Mouse (Mus musculus) limb, embryonic 11.5 days (tissue): ENCODE data around the gene Cstf2t. TPM values are rescaled to one million over a fixed set of nuclear protein-coding genes. Genes with fewer than 3 reads are reported as not detected.

Experiments
- ATAC-seq: fragments of 200-750 bp; cut with Nextera tagmentation; 2 replicates; pipeline ENCODE4 v1.8.0; 2017; ENCODE audit warnings: low read depth; ENCODE audit not compliant: insufficient number of reproducible peaks, low FRiP score, low TSS enrichment
- DNase-seq: peaks from one replicate; pipeline ENCODE4 v3.0.0-alpha.2; 2015; ENCODE audit warnings: low spot score
- H3K27ac ChIP-seq: fragments of 300-500 bp; sonication (generic); replicated peaks from 2 replicates; pipeline ENCODE4 v1.5.1; 2014; ENCODE audit warnings: low read depth, mild to moderate bottlenecking, low read length
- H3K27me3 ChIP-seq: fragments of 300-500 bp; sonication (generic); 2 replicates; pipeline ENCODE4 v1.6.1; 2014; ENCODE audit warnings: mild to moderate bottlenecking, low read length, mixed read lengths; ENCODE audit not compliant: control insufficient read depth, insufficient read depth
- H3K36me3 ChIP-seq: fragments of 300-500 bp; sonication (generic); 2 replicates; pipeline ENCODE4 v1.6.1; 2014; ENCODE audit warnings: mild to moderate bottlenecking, low read length, moderate library complexity, mixed read lengths; ENCODE audit not compliant: control insufficient read depth, insufficient read depth
- H3K4me1 ChIP-seq: fragments of 300-500 bp; sonication (generic); 2 replicates; pipeline ENCODE4 v1.6.1; 2014; ENCODE audit warnings: low read length, mixed read lengths; ENCODE audit not compliant: control insufficient read depth, insufficient read depth
- H3K4me2 ChIP-seq: fragments of 300-500 bp; sonication (generic); 2 replicates; pipeline ENCODE4 v1.6.1; 2014; ENCODE audit warnings: low read depth, mild to moderate bottlenecking, moderate library complexity; ENCODE audit not compliant: severe bottlenecking
- H3K4me3 ChIP-seq: fragments of 300-500 bp; sonication (generic); 2 replicates; pipeline ENCODE4 v1.5.1; 2014; ENCODE audit warnings: low read depth, low read length
- H3K9ac ChIP-seq: fragments of 300-500 bp; sonication (generic); 2 replicates; pipeline ENCODE4 v1.6.1; 2014; ENCODE audit warnings: mild to moderate bottlenecking, low read length
- H3K9me3 ChIP-seq: fragments of 300-500 bp; sonication (generic); 2 replicates; pipeline ENCODE4 v1.6.1; 2016; ENCODE audit warnings: low read length; ENCODE audit not compliant: control insufficient read depth
- WGBS: fragments of 180-500 bp; shearing (Covaris S2); extraction: QIAGEN DNeasy Blood & Tissue Kit; methylation state at CpG from one replicate; pipeline ENCODE4 v1.1.7; 2014; 5-methylcytosine and 5-hydroxymethylcytosine counted together
- polyA plus RNA-seq: library from polyadenylated mRNA; unstranded; fragments of >200 nt; fragmentation: Nextera tagmentation; extraction: Ambion mirVana; gene quantifications from 2 replicates; pipeline ENCODE4 v1.2.1, GENCODE M21; 2014

The Cstf2t gene
- polyA plus RNA-seq, 1 experiment from 2014 or later: 45.3 TPM

GRCm38 (mm10) chr19:31076106-31076505 is 6.5 kb upstream of the Cstf2t start:
- Histone ChIP-seq H3K4me1 (no peaks in the 10 kb centered on the region; the same call in 1 of the 2 replicates), H3K27me3 (no peaks in the 10 kb centered on the region), H3K27ac (no peak overlapping the region), H3K4me2 (no peak overlapping the region), H3K9ac (no peak overlapping the region), H3K9me3 (no peaks in the 10 kb centered on the region), H3K36me3 (no peaks in the 10 kb centered on the region), H3K4me3 (no peak overlapping the region)
- ATAC-seq (no peak), DNase-seq (no peak)
- 87% methylated on average over 4 of the region's 4 CpGs for WGBS

GRCm38 (mm10) chr19:31078241-31078640 is 4.4 kb upstream of the Cstf2t start:
- no peaks in the 10 kb centered on the region for H3K36me3 ChIP-seq
- no peaks in the 10 kb centered on the region for H3K9me3 ChIP-seq
- H3K27ac ChIP-seq: no peak overlapping the region
- no peak overlapping the region for H3K4me3 ChIP-seq
- WGBS: 81% methylated on average over 3 of the region's 3 CpGs
- H3K4me1 ChIP-seq: no peaks in the 10 kb centered on the region; the same call in 1 of the 2 replicates
- H3K9ac ChIP-seq: no peak overlapping the region
- DNase-seq (no peak), ATAC-seq (no peak)
- H3K27me3 ChIP-seq: no peaks in the 10 kb centered on the region
- H3K4me2 ChIP-seq: no peak overlapping the region

GRCm38 (mm10) chr19:31082226-31082625 is 411 bp upstream of the Cstf2t start:
- no peaks in the 10 kb centered on the region for H3K9me3 ChIP-seq
- 0 out of 2 replicates have a peak overlapping the region, but pooled peaks have one; percentile 22 for H3K9ac ChIP-seq
- H3K4me3 ChIP-seq: peak overlapping the region; percentile 61
- H3K4me1 ChIP-seq: no peaks in the 10 kb centered on the region
- DNase-seq: no peak
- H3K27ac ChIP-seq: no peak overlapping the region
- WGBS: 22% methylated on average over 7 of the region's 7 CpGs
- no peaks in the 10 kb centered on the region for H3K27me3 ChIP-seq
- ATAC-seq: peak; percentile 20; the same call in 1 of the 2 replicates
- peaks cover 17% of the 10 kb centered on the region for H3K36me3 ChIP-seq
- H3K4me2 ChIP-seq: peak overlapping the region; percentile 37

GRCm38 (mm10) chr19:31083761-31084160 is 1.1 kb downstream of the Cstf2t start:
- no peak for ATAC-seq
- Histone ChIP-seq H3K9me3 (no peaks in the 10 kb centered on the region), H3K27me3 (no peaks in the 10 kb centered on the region), H3K36me3 (peaks cover 17% of the 10 kb centered on the region), H3K4me2 (peak overlapping the region; percentile 66; the same call in 1 of the 2 replicates), H3K4me1 (no peaks in the 10 kb centered on the region), H3K4me3 (peak overlapping the region; percentile 61), H3K27ac (no peak overlapping the region), H3K9ac (no peak overlapping the region)
- 96% methylated on average over 8 of the region's 8 CpGs for WGBS
- DNase-seq: no peak

GRCm38 (mm10) chr19:31097857-31098256 is 15.2 kb downstream of the Cstf2t start:
- Histone ChIP-seq H3K4me3 (no peak overlapping the region), H3K27ac (no peak overlapping the region), H3K4me1 (no peaks in the 10 kb centered on the region), H3K27me3 (no peaks in the 10 kb centered on the region), H3K9ac (no peak overlapping the region), H3K36me3 (no peaks in the 10 kb centered on the region), H3K4me2 (no peak overlapping the region), H3K9me3 (no peaks in the 10 kb centered on the region)
- no peak for DNase-seq
- 70% methylated on average over 3 of the region's 3 CpGs for WGBS
- no peak for ATAC-seq

- H3K4me2 ChIP-seq: no peak overlapping the region
- no peak overlapping the region for H3K4me3 ChIP-seq
- DNase-seq (no peak), ATAC-seq (no peak)
- WGBS: 88% methylated on average over 3 of the region's 3 CpGs
- H3K9ac ChIP-seq: no peak overlapping the region
- no peaks in the 10 kb centered on the region for H3K36me3 ChIP-seq
- H3K27me3 ChIP-seq: no peaks in the 10 kb centered on the region
- H3K27ac ChIP-seq: no peak overlapping the region
- no peaks in the 10 kb centered on the region for H3K4me1 ChIP-seq
- H3K9me3 ChIP-seq: no peaks in the 10 kb centered on the region
Observed at GRCm38 (mm10) chr19:31099369-31099768, 16.7 kb downstream of the Cstf2t start.

GRCm38 (mm10) chr19:31104764-31105163 is 22.1 kb downstream of the Cstf2t start:
- Histone ChIP-seq H3K9me3 (no peaks in the 10 kb centered on the region), H3K27me3 (no peaks in the 10 kb centered on the region), H3K9ac (no peak overlapping the region), H3K36me3 (no peaks in the 10 kb centered on the region), H3K4me3 (no peak overlapping the region), H3K4me1 (0 out of 2 replicates have a peak, but pooled peaks cover 4% of the 10 kb centered on the region), H3K27ac (no peak overlapping the region), H3K4me2 (no peak overlapping the region)
- no peak for ATAC-seq
- WGBS: 86% methylated on average over 6 of the region's 6 CpGs
- DNase-seq: no peak

- Histone ChIP-seq H3K4me3 (no peak overlapping the region), H3K9me3 (no peaks in the 10 kb centered on the region), H3K9ac (no peak overlapping the region), H3K36me3 (no peaks in the 10 kb centered on the region), H3K27me3 (no peaks in the 10 kb centered on the region), H3K4me1 (0 out of 2 replicates have a peak, but pooled peaks cover 4% of the 10 kb centered on the region), H3K4me2 (no peak overlapping the region), H3K27ac (no peak overlapping the region)
- WGBS: 42% methylated on average over 3 of the region's 3 CpGs
- ATAC-seq: no peak
- no peak for DNase-seq
Observed at GRCm38 (mm10) chr19:31106036-31106435, 23.4 kb downstream of the Cstf2t start.
